Mouse (Mus musculus) heart, postnatal 4 days (tissue): ENCODE measurements at regions not wholly inside any gene's neighbourhood (a gene's known extent, or its start where the extent isn't known, plus 50 kb on each side); places are given as distances from the start of the nearest gene placed in this dataset.

Experiments used
- DNase-seq: peaks from one replicate; pipeline ENCODE4 v3.0.0; 2021

DNA sequence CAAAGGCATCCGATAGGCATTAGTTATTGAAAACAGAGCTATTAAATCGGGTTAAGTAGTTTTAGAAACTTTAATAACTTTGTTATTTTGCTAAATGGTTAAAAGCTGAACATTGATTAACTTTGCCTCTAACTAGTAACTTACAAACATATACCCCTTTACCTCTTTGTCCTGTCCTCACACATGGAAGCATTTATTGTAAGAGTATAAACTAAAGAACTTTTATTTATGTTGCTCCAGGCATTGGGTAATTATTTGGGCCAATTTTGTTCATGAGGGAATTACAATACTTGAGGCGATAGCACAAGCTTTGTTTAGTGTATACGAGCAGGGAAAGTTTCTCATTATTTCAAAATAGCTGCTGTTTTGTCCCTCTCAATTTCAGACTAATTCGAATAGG, 328.4 kb upstream of the Gm9008 start:
- no peak for DNase-seq

DNA sequence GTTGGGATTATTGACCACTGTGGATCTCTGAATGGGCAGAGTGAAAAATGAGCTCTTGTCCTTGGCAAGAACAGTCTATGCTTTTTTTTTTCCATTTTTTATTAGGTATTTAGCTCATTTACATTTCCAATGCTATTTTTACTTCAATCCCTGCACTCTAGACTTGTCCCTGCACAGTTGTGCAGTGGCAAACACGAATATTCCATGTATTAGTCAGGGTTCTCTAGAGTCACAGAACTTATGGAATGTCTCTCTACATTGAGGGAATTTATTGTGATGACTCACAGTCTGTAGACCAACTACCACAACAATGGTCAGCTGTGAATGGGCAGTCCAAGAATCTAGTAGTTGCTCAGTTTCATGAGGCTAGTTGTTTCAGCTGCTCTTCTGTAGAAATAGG, 305.4 kb upstream of the Gm9008 start:
- DNase-seq: no peak

DNA sequence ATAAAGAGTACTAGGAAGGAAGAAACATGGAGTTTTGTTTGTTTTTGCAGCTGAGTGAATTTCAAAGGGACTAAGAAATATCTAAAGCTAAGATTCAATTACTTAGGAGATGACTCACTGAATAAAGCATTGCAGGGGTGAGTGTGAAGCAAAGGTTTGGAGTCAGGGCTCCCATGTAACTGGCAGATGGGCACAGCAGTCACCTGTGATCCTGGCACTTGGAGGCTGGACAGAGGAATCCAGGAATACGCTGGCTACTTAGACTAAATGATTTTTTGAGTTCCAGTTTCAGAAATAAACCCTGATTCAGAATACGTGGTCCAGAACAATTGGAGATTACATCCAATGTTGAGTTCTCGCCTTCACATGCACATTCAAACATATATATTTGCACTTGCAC, 282.6 kb upstream of the Gm9008 start:
- no peak for DNase-seq

DNA sequence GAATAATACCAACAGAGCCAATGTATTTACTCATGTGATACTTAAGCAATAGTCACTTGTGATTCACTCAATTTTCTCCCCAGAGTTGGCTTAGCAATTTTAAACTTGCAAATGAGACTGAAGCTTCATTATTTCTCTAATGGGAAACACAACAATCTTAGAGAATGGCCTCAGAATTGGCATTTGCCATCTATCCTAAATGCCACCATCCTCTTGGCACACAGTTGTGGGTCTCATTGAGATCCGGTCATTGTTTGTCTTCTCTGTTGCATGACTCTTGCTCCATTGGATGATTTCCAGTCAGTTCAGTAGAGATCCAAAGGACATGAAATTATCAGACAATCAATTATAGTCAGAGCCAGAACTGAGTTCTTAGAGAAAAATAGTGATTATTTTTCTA, 280.6 kb upstream of the Gm9008 start:
- no peak for DNase-seq

DNA sequence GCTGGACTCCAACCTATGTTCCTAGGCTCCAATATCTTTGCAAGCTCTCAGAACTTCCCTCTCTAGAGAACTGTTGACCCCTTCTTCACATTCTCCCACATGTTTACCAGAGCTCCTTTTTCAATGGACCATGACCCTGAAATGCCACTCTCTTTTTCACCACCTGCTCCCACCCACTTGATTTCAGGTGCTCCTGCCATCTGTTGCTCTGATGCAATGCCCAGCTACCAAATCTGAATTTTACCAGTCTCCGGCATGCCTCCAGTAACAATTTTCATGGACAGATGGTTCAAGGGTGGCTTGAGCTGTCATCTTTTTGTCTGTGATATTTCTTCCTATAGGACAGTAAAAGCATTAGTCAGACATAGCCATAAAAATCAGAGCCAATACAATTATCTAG, 279.5 kb upstream of the Gm9008 start:
- DNase-seq: no peak

DNA sequence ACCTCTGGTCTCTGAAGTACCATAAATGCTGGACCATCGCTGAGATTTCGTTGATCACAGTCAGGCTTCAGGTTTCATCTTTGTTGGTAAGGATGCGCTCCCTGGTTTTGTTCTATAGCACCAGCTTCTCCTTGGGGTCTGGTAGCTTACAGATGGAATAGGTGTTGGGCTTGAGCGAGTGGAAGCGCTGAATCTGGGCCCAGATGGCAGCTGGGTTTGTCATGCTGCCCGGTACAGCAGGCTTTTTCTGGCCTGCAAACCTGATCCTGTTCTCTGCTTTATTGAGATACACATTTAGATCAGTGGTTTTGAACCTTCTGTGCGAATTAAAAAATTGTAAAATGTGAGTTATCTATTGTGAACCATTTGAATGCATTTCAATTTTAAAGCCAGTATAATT, 266.3 kb upstream of the Gm9008 start:
- no peak for DNase-seq

DNA sequence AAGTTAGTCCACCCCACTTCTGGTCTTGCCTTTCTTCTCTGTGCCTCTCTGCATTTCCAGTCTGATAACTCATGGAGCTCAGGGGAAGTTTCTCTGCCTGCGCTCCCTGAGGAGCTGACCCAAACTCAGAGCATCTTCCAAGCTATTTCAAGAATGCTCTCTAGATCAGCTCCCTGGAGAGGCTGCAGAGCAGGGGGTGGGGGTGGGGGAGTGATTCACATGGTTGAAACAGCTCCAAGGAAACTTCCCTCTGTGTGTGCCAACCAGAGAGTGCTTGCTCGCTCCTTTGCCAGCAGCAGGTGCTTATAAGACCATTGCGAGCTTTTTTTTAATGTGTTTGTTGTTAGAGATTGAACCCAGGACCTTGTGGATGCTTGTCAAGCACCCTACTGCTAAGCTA, 257.3 kb upstream of the Gm9008 start:
- peak; percentile 6 for DNase-seq
